Mouse (Mus musculus) layer of hippocampus, adult 2 months (tissue): ENCODE results near the gene Amhr2. TPM values are rescaled to one million over a fixed set of nuclear protein-coding genes. Genes with fewer than 3 reads are reported as not detected.

Experiments
- DNase-seq, 2 experiments: peaks; one replicate each; pipeline ENCODE4 v3.0.0; 2022; ENCODE audit warnings: low spot score in 2 of 2
- H3K27ac ChIP-seq: fragments of 200-600 bp; 2 replicates; pipeline ENCODE4 v1.8.1; 2022
- H3K4me3 ChIP-seq: fragments of 200-600 bp; 2 replicates; pipeline ENCODE4 v1.8.1; 2022; ENCODE audit warnings: mild to moderate bottlenecking
- CTCF ChIP-seq: fragments of 200-600 bp; conservative IDR thresholded peaks from 2 replicates; pipeline ENCODE4 v1.8.1; 2022; ENCODE audit warnings: antibody characterized with exemption, mild to moderate bottlenecking, moderate library complexity
- total RNA-seq, 2 experiments: library from RNA; stranded (reverse); gene quantifications; 2 replicates each; pipeline ENCODE4 v1.2.3; 2021

Gene Amhr2
- total RNA-seq, 2 experiments from 2014 or later, result 0.66 to 1.2 TPM

DNA sequence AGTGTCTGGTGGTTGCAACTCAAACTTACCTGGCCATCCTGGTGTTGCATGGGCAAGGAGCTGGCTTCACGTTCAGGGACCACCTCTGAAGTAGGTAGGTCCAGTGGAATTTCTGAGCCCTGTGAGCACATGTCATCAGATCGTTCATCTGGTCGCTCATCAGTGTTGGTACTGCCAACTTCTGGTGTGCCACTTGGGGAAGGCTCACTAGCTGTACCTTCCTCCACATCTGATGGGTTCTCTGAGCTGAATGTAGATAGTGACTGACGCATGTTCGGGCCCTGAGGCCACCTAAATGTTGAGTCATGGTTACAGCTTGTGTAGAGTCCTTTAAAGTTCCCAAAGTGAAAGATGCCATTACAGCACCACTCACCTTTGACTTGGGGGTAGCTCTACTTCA, 55.3 kb downstream of the Amhr2 start:
- no peak for TF ChIP-seq CTCF
- no peak for DNase-seq
- Histone ChIP-seq H3K27ac (peak overlapping the region; percentile 76; the same call in 1 of the 2 replicates), H3K4me3 (no peak overlapping the region)

- peak overlapping the region; percentile 76; the same call in 1 of the 2 replicates for H3K27ac ChIP-seq
- no peak for DNase-seq
- no peak for TF ChIP-seq CTCF
- H3K4me3 ChIP-seq, result no peak overlapping the region
These were observed 56.1 kb downstream of the Amhr2 start for GRCm38 (mm10) chr15:102501084-102501814.

GRCm38 (mm10) chr15:102502254-102502840, 57.2 kb downstream of the Amhr2 start:
- no peak for TF ChIP-seq CTCF
- peak overlapping the region; percentile 76; the same call in 1 of the 2 replicates for H3K27ac ChIP-seq
- DNase-seq, result no peak
- H3K4me3 ChIP-seq, result no peak overlapping the region

- peak within 1 kb of the TSS; percentile 76; the same call in 1 of the 2 replicates for H3K27ac ChIP-seq
- H3K4me3 ChIP-seq, result no peak within 1 kb of the TSS
- no peak for TF ChIP-seq CTCF
- DNase-seq, result no peak
These were observed 58.3 kb downstream of the Amhr2 start, which contains the start of gene Gm10337 for GRCm38 (mm10) chr15:102503447-102503846. Gene Gm10337 (plus strand): TSS chr15:102503722.

Other genes starting within 250 kb of the Amhr2 start
- 10 to 100 TPM; 68.3 to 76.5 TPM for gene Zfp740, start 242.1 kb upstream of the Amhr2 start, total RNA-seq
- gene Csad, start 240.6 kb upstream of the Amhr2 start, total RNA-seq, result 10 to 100 TPM; 39.5 to 40.4 TPM
- gene Itgb7, start 213.4 kb upstream of the Amhr2 start, total RNA-seq, result 1 to 10 TPM; 1.0 to 3.9 TPM
- 10 to 100 TPM; 12.2 to 14.1 TPM for gene Rarg, start 187.8 kb upstream of the Amhr2 start, total RNA-seq
- gene Gm9918, start 174.8 kb upstream of the Amhr2 start, total RNA-seq, result not detected
- gene Mfsd5, start 165.9 kb upstream of the Amhr2 start, total RNA-seq, result 10 to 100 TPM; 34.2 to 40.9 TPM
- 1 to 10 TPM; 1.7 to 2.1 TPM for gene Espl1, start 149.1 kb upstream of the Amhr2 start, total RNA-seq
- gene Pfdn5, start 119.3 kb upstream of the Amhr2 start, total RNA-seq, result 100 to 1,000 TPM; 433 to 437 TPM
- gene Myg1, start 113.7 kb upstream of the Amhr2 start, total RNA-seq, result 10 to 100 TPM; 61.0 to 70.2 TPM
- gene Aaas, start 94.6 kb upstream of the Amhr2 start, total RNA-seq, result 10 to 100 TPM; 24.5 to 26.5 TPM
- gene Sp7, start 78.2 kb upstream of the Amhr2 start, total RNA-seq, result under 1 TPM; 0.32 to 0.49 TPM
- 10 to 100 TPM; 23.1 to 33.0 TPM for gene Sp1, start 39.2 kb upstream of the Amhr2 start, total RNA-seq
- 10 to 100 TPM; 40.2 to 42.7 TPM for gene Prr13, start 13.7 kb downstream of the Amhr2 start, total RNA-seq
- 100 to 1,000 TPM; 496 to 505 TPM for gene Pcbp2, start 25.2 kb downstream of the Amhr2 start, total RNA-seq
- not detected for gene Gm10337, start 58.4 kb downstream of the Amhr2 start, total RNA-seq
- gene Map3k12, start 71.7 kb downstream of the Amhr2 start, total RNA-seq, result 10 to 100 TPM; 95.0 to 99.9 TPM
- gene Tarbp2, start 72.8 kb downstream of the Amhr2 start, total RNA-seq, result 10 to 100 TPM; 36.2 to 37.7 TPM
- gene Npff, start 79.6 kb downstream of the Amhr2 start, total RNA-seq, result 1 to 10 TPM; 5.5 TPM
- not detected for gene Gm28047, start 179.7 kb downstream of the Amhr2 start, total RNA-seq
- gene Atf7, start 180.1 kb downstream of the Amhr2 start, total RNA-seq, result 10 to 100 TPM; 45.5 to 46.4 TPM
- gene Atp5g2, start 227.0 kb downstream of the Amhr2 start, total RNA-seq, result 10 to 100 TPM; 11.0 to 11.5 TPM